Mouse (Mus musculus) embryonic facial prominence, embryonic 14.5 days (tissue): Measurements from ENCODE around the gene Doc2a. TPM values are rescaled to one million over a fixed set of nuclear protein-coding genes. Genes with fewer than 3 reads are reported as not detected.

Experiments used
- ATAC-seq: fragments of 200-750 bp; cut with Nextera tagmentation; 2 replicates; pipeline ENCODE4 v1.8.0; 2017; ENCODE audit warnings: low read depth, moderate number of reproducible peaks, moderate TSS enrichment
- DNase-seq: peaks from one replicate; pipeline ENCODE4 v3.0.0-alpha.2; 2015; ENCODE audit warnings: low spot score
- H3K27ac ChIP-seq: fragments of 300-500 bp; sonication (generic); replicated peaks from 2 replicates; pipeline ENCODE4 v1.5.1; 2014; ENCODE audit warnings: low read depth, mild to moderate bottlenecking, low read length, moderate library complexity
- H3K27me3 ChIP-seq: fragments of 300-500 bp; sonication (generic); replicated peaks from 2 replicates; pipeline ENCODE4 v1.6.1; 2014; ENCODE audit warnings: low read length; ENCODE audit not compliant: control insufficient read depth, insufficient read depth
- H3K36me3 ChIP-seq: fragments of 300-500 bp; sonication (generic); 2 replicates; pipeline ENCODE4 v1.6.1; 2014; ENCODE audit warnings: low read length, mixed read lengths; ENCODE audit not compliant: control insufficient read depth, insufficient read depth
- H3K4me1 ChIP-seq: fragments of 300-500 bp; sonication (generic); 2 replicates; pipeline ENCODE4 v1.6.1; 2014; ENCODE audit warnings: antibody characterized with exemption, low read length; ENCODE audit not compliant: control insufficient read depth, insufficient read depth
- H3K4me2 ChIP-seq: fragments of 300-500 bp; sonication (generic); 2 replicates; pipeline ENCODE4 v1.6.1; 2014; ENCODE audit warnings: low read depth, mild to moderate bottlenecking, low read length, moderate library complexity, mixed read lengths
- H3K4me3 ChIP-seq: fragments of 300-500 bp; sonication (generic); 2 replicates; pipeline ENCODE4 v1.5.1; 2014; ENCODE audit warnings: low read depth, mild to moderate bottlenecking, low read length
- H3K9ac ChIP-seq: fragments of 300-500 bp; sonication (generic); 2 replicates; pipeline ENCODE4 v1.6.1; 2014; ENCODE audit warnings: low read depth, mild to moderate bottlenecking, low read length, moderate library complexity, mixed read lengths
- H3K9me3 ChIP-seq: fragments of 300-500 bp; sonication (generic); 2 replicates; pipeline ENCODE4 v1.6.1; 2016; ENCODE audit warnings: low read length; ENCODE audit not compliant: control insufficient read depth
- WGBS: fragments of 180-500 bp; shearing (Covaris S2); extraction: QIAGEN DNeasy Blood & Tissue Kit; methylation state at CpG from one replicate; pipeline ENCODE4 v1.1.7; 2014; 5-methylcytosine and 5-hydroxymethylcytosine counted together
- polyA plus RNA-seq: library from polyadenylated mRNA; unstranded; fragments of >200 nt; fragmentation: Nextera tagmentation; extraction: Ambion mirVana; gene quantifications from 2 replicates; pipeline ENCODE4 v1.2.1, GENCODE M21; 2014

The Doc2a gene
- polyA plus RNA-seq, 1 experiment from 2014 or later, result 1.7 TPM

DNA sequence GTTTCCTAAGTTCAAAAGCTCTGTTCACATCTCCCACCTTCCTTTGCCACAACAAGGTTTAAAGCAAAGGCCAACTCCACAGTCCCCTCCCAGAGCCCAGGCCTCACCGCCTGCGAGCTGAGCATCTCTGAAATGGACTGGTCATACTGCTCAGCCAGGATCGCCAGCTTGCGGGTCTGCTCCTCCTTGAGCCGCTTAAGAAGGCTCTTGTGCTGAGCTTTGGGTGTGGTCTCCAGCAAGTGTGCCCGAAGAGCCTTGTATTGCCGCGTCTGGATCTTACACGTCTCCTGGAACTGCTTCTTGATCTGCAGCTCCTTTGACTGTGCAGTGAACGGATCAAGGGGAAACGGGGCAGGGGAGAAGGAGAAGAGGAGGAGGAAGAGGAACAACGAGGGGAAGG, 20.8 kb downstream of the Doc2a start:
- no peaks in the 10 kb centered on the region for H3K27me3 ChIP-seq
- peaks cover 92% of the 10 kb centered on the region for H3K36me3 ChIP-seq
- WGBS, result 85% methylated on average over 12 of the region's 12 CpGs
- H3K27ac ChIP-seq, result no peak overlapping the region
- no peak overlapping the region for H3K4me3 ChIP-seq
- no peak overlapping the region for H3K9ac ChIP-seq
- H3K4me2 ChIP-seq, result no peak overlapping the region
- ATAC-seq (no peak), DNase-seq (no peak)
- no peaks in the 10 kb centered on the region for H3K9me3 ChIP-seq
- H3K4me1 ChIP-seq, result peaks cover 8% of the 10 kb centered on the region; the same call in 1 of the 2 replicates

- no peak overlapping the region for H3K27ac ChIP-seq
- H3K9me3 ChIP-seq, result no peaks in the 10 kb centered on the region
- H3K27me3 ChIP-seq, result no peaks in the 10 kb centered on the region
- DNase-seq (no peak), ATAC-seq (no peak)
- H3K4me3 ChIP-seq, result no peak overlapping the region
- peaks cover 99% of the 10 kb centered on the region for H3K36me3 ChIP-seq
- no peaks in the 10 kb centered on the region for H3K4me1 ChIP-seq
- H3K9ac ChIP-seq, result no peak overlapping the region
- H3K4me2 ChIP-seq, result no peak overlapping the region
- 91% methylated on average over 23 of the region's 23 CpGs for WGBS
Measured at GRCm38 (mm10) chr7:126869780-126870519, 22.7 kb downstream of the Doc2a start.

- no peak overlapping the region for H3K27ac ChIP-seq
- no peak for DNase-seq
- ATAC-seq, result no peak
- no peaks in the 10 kb centered on the region for H3K4me1 ChIP-seq
- H3K27me3 ChIP-seq, result no peaks in the 10 kb centered on the region
- peaks cover 99% of the 10 kb centered on the region for H3K36me3 ChIP-seq
- H3K9me3 ChIP-seq, result no peaks in the 10 kb centered on the region
- no peak overlapping the region for H3K4me3 ChIP-seq
- WGBS, result 94% methylated on average over 2 of the region's 2 CpGs
- no peak overlapping the region for H3K4me2 ChIP-seq
- no peak overlapping the region for H3K9ac ChIP-seq
Measured at GRCm38 (mm10) chr7:126870520-126870891, 23.3 kb downstream of the Doc2a start.

GRCm38 (mm10) chr7:126877239-126877638, 30.0 kb downstream of the Doc2a start:
- H3K9me3 ChIP-seq, result no peaks in the 10 kb centered on the region
- no peak overlapping the region for H3K9ac ChIP-seq
- no peak overlapping the region for H3K4me3 ChIP-seq
- H3K4me2 ChIP-seq, result no peak overlapping the region
- H3K4me1 ChIP-seq, result peaks cover 14% of the 10 kb centered on the region
- H3K36me3 ChIP-seq, result peaks cover 84% of the 10 kb centered on the region
- no peaks in the 10 kb centered on the region for H3K27me3 ChIP-seq
- ATAC-seq (no peak), DNase-seq (no peak)
- 97% methylated on average over 1 of the region's 1 CpGs for WGBS
- no peak overlapping the region for H3K27ac ChIP-seq

- peak overlapping the region; percentile 94; the same call in 1 of the 2 replicates for H3K4me2 ChIP-seq
- 76% methylated on average over 6 of the region's 6 CpGs for WGBS
- no peak overlapping the region for H3K4me3 ChIP-seq
- no peaks in the 10 kb centered on the region for H3K9me3 ChIP-seq
- no peaks in the 10 kb centered on the region for H3K27me3 ChIP-seq
- ATAC-seq, result no peak
- no peak for DNase-seq
- peaks cover 24% of the 10 kb centered on the region for H3K4me1 ChIP-seq
- peaks cover 46% of the 10 kb centered on the region for H3K36me3 ChIP-seq
- H3K27ac ChIP-seq, result no peak overlapping the region
- peak overlapping the region; percentile 35 for H3K9ac ChIP-seq
Measured at GRCm38 (mm10) chr7:126881040-126881439, 33.8 kb downstream of the Doc2a start.

- peak overlapping the region; percentile 73 for H3K4me3 ChIP-seq
- H3K27ac ChIP-seq, result peak overlapping the region; percentile 90
- no peaks in the 10 kb centered on the region for H3K27me3 ChIP-seq
- WGBS, result under 1% methylated on average over 10 of the region's 15 CpGs
- H3K36me3 ChIP-seq, result peaks cover 22% of the 10 kb centered on the region
- ATAC-seq, result no peak
- peak overlapping the region; percentile 83 for H3K9ac ChIP-seq
- no peaks in the 10 kb centered on the region for H3K9me3 ChIP-seq
- H3K4me2 ChIP-seq, result peak overlapping the region; percentile 94
- DNase-seq, result no peak
- H3K4me1 ChIP-seq, result peaks cover 24% of the 10 kb centered on the region
Measured at GRCm38 (mm10) chr7:126883731-126884181, 36.5 kb downstream of the Doc2a start.

DNA sequence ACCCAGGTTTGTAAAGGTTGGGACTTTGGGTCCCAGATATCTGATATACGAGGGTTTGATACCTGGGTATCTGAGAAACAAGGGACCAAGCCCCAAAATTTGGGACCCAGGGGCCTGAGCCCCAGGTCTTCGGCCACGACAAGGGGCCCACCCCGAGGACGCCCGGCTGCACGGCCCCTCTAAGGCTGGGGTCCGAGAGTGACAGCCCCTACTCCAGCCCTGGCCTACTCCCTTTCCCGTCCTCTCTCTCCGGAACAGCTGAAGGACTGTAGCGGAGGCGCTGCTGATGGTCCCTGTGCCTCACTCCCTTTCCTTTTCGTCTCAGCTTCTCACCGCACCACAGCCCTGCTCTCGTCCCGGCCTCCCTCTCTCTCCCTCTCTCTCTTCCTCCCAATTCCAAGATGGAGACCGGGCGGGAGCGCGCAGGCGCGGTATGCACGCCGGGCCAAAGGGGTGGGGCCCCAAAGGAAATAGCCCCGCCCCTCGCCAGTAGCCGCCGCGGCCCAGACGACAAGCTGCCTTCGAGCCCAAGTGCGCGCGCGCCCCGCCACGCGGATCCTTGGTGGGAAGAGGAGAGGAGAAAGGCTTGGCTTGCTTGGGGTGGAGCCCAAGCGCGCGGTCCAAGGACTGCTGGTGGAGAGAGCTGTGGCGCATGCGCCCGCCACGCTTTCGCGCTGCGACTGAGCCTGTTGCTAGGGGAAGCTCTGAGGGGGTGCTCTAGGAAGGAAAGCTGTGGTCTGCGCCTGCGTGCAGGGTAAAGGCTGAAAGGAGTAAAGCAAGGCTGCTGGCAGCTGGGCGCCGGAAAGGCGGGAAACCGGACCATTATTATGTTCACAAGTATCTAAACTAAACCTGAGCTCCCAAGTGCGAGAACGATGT, 37.3 kb downstream of the Doc2a start, which contains the start of gene Taok2:
Gene Taok2 (minus strand): TSS at position 418 of the 879 bp plus-strand sequence.
- peak; percentile 99 for ATAC-seq
- DNase-seq, result peak; percentile 99
- Histone ChIP-seq H3K27ac (peak within 1 kb of the TSS; percentile 90), H3K36me3 (peaks cover 14% of the 10 kb centered on the region), H3K4me3 (peak within 1 kb of the TSS; percentile 73), H3K9me3 (no peaks in the 10 kb centered on the region), H3K4me2 (peak within 1 kb of the TSS; percentile 94), H3K27me3 (no peaks in the 10 kb centered on the region), H3K9ac (peak within 1 kb of the TSS; percentile 83), H3K4me1 (peaks cover 24% of the 10 kb centered on the region)
- under 1% methylated on average over 55 of the region's 56 CpGs for WGBS

DNA sequence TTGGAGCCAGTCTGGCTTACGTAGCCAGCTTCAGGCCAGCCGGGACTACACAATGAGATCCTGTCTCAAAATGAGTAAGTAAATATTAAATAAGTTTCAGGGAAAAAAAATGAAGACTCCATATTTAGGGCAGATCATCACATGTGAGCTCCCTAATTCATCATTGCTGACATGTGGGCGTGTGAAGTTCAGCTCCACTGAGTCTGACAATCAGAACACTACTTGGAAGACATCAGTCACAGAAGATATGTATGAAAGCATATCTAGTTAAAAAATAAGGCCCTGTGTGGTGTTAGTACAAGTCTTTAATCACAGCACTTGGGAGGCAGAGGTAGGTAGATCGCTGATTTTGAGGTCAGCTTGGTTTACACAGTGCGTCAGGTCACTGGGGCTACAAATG, 40.1 kb downstream of the Doc2a start:
- WGBS, result 70% methylated on average over 5 of the region's 5 CpGs
- ATAC-seq, result no peak
- no peaks in the 10 kb centered on the region for H3K9me3 ChIP-seq

More for the DNA sequence above, 40.1 kb downstream of the Doc2a start:
- no peak overlapping the region for H3K9ac ChIP-seq
- H3K36me3 ChIP-seq, result peaks cover 13% of the 10 kb centered on the region
- no peak overlapping the region for H3K4me2 ChIP-seq
- no peak overlapping the region for H3K27ac ChIP-seq
- H3K27me3 ChIP-seq, result no peaks in the 10 kb centered on the region
- peaks cover 10% of the 10 kb centered on the region for H3K4me1 ChIP-seq
- DNase-seq, result no peak
- no peak overlapping the region for H3K4me3 ChIP-seq
